Mouse (Mus musculus): ENCODE measurements around the gene Ube2q1. TPM values are rescaled to one million over a fixed set of nuclear protein-coding genes. Genes with fewer than 3 reads are reported as not detected.

Ube2q1 gene
- polyA plus RNA-seq, 1 experiment from 2014 or later = 11.3 TPM

DNA sequence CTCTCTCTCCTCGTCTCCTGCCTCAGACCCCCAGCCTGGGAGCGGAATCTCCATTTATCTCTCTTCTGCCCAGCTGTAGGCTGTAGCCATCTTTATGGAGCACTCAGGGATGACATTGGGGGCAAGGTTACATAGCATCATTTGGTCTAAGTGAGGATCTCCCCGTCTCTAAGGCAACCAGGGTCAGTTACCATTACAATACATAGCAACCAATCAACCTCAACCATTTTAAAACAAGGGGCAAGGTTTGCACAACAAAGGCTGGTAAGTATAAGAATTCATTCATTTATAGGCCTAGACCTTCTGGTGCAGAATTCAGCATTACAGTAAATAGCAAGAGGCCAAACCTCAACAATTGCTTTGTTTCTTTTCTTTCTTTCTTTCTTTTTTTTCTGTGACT, 52.9 kb downstream of the Ube2q1 start:
- no peak overlapping the region for H3K4me3 ChIP-seq (replicated peaks; ENCODE audit: low read length)

DNA sequence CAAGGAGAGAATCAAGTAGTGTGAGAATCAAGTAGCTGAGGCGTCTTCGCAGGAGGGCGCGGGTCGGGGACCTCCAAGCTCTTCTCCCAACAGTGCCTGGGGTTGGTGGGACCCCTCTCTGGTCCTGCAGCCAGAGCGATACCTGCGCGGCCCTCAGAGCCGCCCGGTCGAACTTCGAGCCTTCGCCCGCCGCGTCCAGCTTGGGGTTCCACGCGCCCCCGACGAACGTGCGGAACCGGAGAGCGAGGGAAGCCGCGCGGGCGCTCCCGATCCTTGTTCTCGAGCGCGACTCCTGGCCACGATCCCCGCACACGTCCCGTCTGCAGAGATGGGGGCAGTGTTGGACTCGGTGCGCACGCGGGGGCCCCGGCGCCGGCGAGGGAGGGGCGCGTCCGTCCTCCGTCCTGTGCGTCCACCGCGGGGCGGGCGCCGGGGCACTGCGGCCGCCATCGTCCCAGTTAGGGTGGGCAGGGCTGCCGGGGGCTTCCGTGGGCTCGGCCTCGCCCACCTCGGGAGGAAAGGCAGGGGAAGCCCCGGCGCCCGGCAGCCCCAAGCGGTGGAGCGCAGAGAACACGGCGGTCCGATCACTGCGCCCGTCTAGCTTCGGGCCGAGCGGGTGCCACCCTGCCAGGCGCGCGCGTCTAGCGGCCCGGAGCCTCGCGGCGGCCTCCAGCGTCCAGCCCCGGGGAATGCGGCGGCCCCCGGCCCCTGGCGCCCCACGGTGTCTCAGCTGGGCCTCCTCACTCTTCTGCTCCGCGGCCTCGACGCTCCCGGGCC, 57.6 kb downstream of the Ube2q1 start, which contains the start of gene She:
TSS of gene She (plus strand) at position 556 of the 777 bp plus-strand sequence.
- peak within 1 kb of the TSS; percentile 38 for H3K4me3 ChIP-seq (replicated peaks; ENCODE audit: low read length)
- peak within 1 kb of the TSS; percentile 51 for H3K4me2 ChIP-seq (ENCODE audit: low read length)
- H3K36me3 ChIP-seq (ENCODE audit: control insufficient read depth, insufficient read depth) = no peaks in the 10 kb centered on the region
- H3K27ac ChIP-seq (ENCODE audit: low read length) = no peak within 1 kb of the TSS
- peak within 1 kb of the TSS; percentile 30; the same call in 1 of the 2 replicates for H3K9ac ChIP-seq (replicated peaks; ENCODE audit: low read depth, low read length)
- no peak for ATAC-seq
- peaks cover 10% of the 10 kb centered on the region for H3K4me1 ChIP-seq (replicated peaks; ENCODE audit: control insufficient read depth, insufficient read depth, low read length)
- WGBS = 2% methylated on average over 84 of the region's 96 CpGs
- no peaks in the 10 kb centered on the region for H3K9me3 ChIP-seq (ENCODE audit: control insufficient read depth, low read length)
- H3K27me3 ChIP-seq (replicated peaks; ENCODE audit: control insufficient read depth, insufficient read depth, low read length) = peaks cover 45% of the 10 kb centered on the region

More for the DNA sequence above, 52.9 kb downstream of the Ube2q1 start:
- Histone ChIP-seq H3K9me3 (ENCODE audit: control insufficient read depth, low read length) (no peaks in the 10 kb centered on the region), H3K4me2 (ENCODE audit: low read length) (no peak overlapping the region), H3K36me3 (ENCODE audit: control insufficient read depth, insufficient read depth) (no peaks in the 10 kb centered on the region), H3K27me3 (replicated peaks; ENCODE audit: control insufficient read depth, insufficient read depth, low read length) (peaks cover 29% of the 10 kb centered on the region), H3K27ac (ENCODE audit: low read length) (no peak overlapping the region), H3K4me1 (replicated peaks; ENCODE audit: control insufficient read depth, insufficient read depth, low read length) (peaks cover 6% of the 10 kb centered on the region), H3K9ac (replicated peaks; ENCODE audit: low read depth, low read length) (no peak overlapping the region)
- 77% methylated on average over 3 of the region's 3 CpGs for WGBS
- no peak for ATAC-seq

Other genes with a start within 250 kb of the Ube2q1 start
- gene Adar, start 58.6 kb upstream of the Ube2q1 start, polyA plus RNA-seq (2015; fragmentation: Nextera tagmentation; extraction: Ambion mirVana) = 30.0 and 33.4 TPM in 2 replicates
- 27.7 and 29.5 TPM in 2 replicates for gene Chrnb2, start 9.0 kb upstream of the Ube2q1 start, polyA plus RNA-seq (2015; fragmentation: Nextera tagmentation; extraction: Ambion mirVana)
- 1.4 and 1.6 TPM in 2 replicates for gene She, start 57.8 kb downstream of the Ube2q1 start, polyA plus RNA-seq (2015; fragmentation: Nextera tagmentation; extraction: Ambion mirVana)
- 0.54 and 0.88 TPM in 2 replicates for gene Il6ra, start 139.6 kb downstream of the Ube2q1 start, polyA plus RNA-seq (2015; fragmentation: Nextera tagmentation; extraction: Ambion mirVana)
- gene Atp8b2, start 189.9 kb downstream of the Ube2q1 start, polyA plus RNA-seq (2015; fragmentation: Nextera tagmentation; extraction: Ambion mirVana) = 11.0 and 14.1 TPM in 2 replicates
- gene Hax1, start 225.2 kb downstream of the Ube2q1 start, polyA plus RNA-seq (2015; fragmentation: Nextera tagmentation; extraction: Ambion mirVana) = 134 and 145 TPM in 2 replicates